Mouse (Mus musculus) ES-Bruce4 (cell line): ENCODE data around the gene Ambra1.

Source experiments
- CTCF ChIP-seq: IDR thresholded peaks from one replicate; pipeline ENCODE4 v1.8.1; 2011; ENCODE audit warnings: low read depth, low read length
- EP300 ChIP-seq: IDR thresholded peaks from 2 replicates; pipeline ENCODE4 v1.6.1; 2011; ENCODE audit warnings: low read depth, low read length; ENCODE audit not compliant: insufficient read depth
- POLR2A ChIP-seq: IDR thresholded peaks from one replicate; pipeline ENCODE4 v1.8.1; 2011; ENCODE audit warnings: low read length; ENCODE audit not compliant: insufficient read depth

GRCm38 (mm10) chr2:91791621-91792020 lies 61.7 kb downstream of the Ambra1 start:
- no peak for TF ChIP-seq CTCF
- TF ChIP-seq POLR2A, result no peak
- no peak for TF ChIP-seq EP300
